Mouse (Mus musculus) embryonic facial prominence, embryonic 15.5 days (tissue): Measurements from ENCODE around the gene Yif1b. TPM values are rescaled to one million over a fixed set of nuclear protein-coding genes. Genes with fewer than 3 reads are reported as not detected.

Experiments
- ATAC-seq: fragments of 200-750 bp; cut with Nextera tagmentation; 2 replicates; pipeline ENCODE4 v1.8.0; 2017; ENCODE audit warnings: low read depth, moderate TSS enrichment; ENCODE audit not compliant: insufficient number of reproducible peaks, low FRiP score, low TSS enrichment
- H3K27ac ChIP-seq: fragments of 300-500 bp; sonication (generic); replicated peaks from 2 replicates; pipeline ENCODE4 v1.5.1; 2015; ENCODE audit warnings: mild to moderate bottlenecking, inconsistent platforms
- H3K27me3 ChIP-seq: fragments of 300-500 bp; sonication (generic); 2 replicates; pipeline ENCODE4 v1.6.1; 2015; ENCODE audit warnings: inconsistent platforms
- H3K36me3 ChIP-seq: fragments of 300-500 bp; sonication (generic); 2 replicates; pipeline ENCODE4 v1.6.1; 2015; ENCODE audit warnings: mild to moderate bottlenecking, inconsistent platforms
- H3K4me1 ChIP-seq: fragments of 300-500 bp; sonication (generic); 2 replicates; pipeline ENCODE4 v1.6.1; 2015; ENCODE audit warnings: inconsistent platforms
- H3K4me2 ChIP-seq: fragments of 300-500 bp; sonication (generic); replicated peaks from 2 replicates; pipeline ENCODE4 v1.6.1; 2015; ENCODE audit warnings: mild to moderate bottlenecking, inconsistent platforms
- H3K4me3 ChIP-seq: fragments of 300-500 bp; sonication (generic); replicated peaks from 2 replicates; pipeline ENCODE4 v1.5.1; 2015; ENCODE audit warnings: mild to moderate bottlenecking, inconsistent platforms
- H3K9ac ChIP-seq: fragments of 300-500 bp; sonication (generic); 2 replicates; pipeline ENCODE4 v1.6.1; 2015; ENCODE audit warnings: inconsistent platforms
- H3K9me3 ChIP-seq: fragments of 300-500 bp; sonication (generic); replicated peaks from 2 replicates; pipeline ENCODE4 v1.6.1; 2016; ENCODE audit warnings: inconsistent platforms
- WGBS: fragments of 180-500 bp; shearing (Covaris S2); methylation state at CpG from one replicate; pipeline ENCODE4 v1.1.7; 2015; 5-methylcytosine and 5-hydroxymethylcytosine counted together
- polyA plus RNA-seq: library from polyadenylated mRNA; unstranded; fragments of >200 nt; fragmentation: Nextera tagmentation; extraction: Ambion mirVana; gene quantifications from 2 replicates; pipeline ENCODE4 v1.2.1, GENCODE M21; 2015

Yif1b gene
- polyA plus RNA-seq, 1 experiment from 2014 or later, result 121 TPM

GRCm38 (mm10) chr7:29293131-29294065, 55.3 kb downstream of the Yif1b start:
- H3K36me3 ChIP-seq, result no peaks in the 10 kb centered on the region
- H3K4me3 ChIP-seq, result no peak overlapping the region
- no peak overlapping the region for H3K4me2 ChIP-seq
- H3K27ac ChIP-seq, result no peak overlapping the region
- no peak overlapping the region for H3K9ac ChIP-seq
- ATAC-seq, result no peak
- no peaks in the 10 kb centered on the region for H3K27me3 ChIP-seq
- peaks cover 50% of the 10 kb centered on the region for H3K4me1 ChIP-seq
- no peaks in the 10 kb centered on the region for H3K9me3 ChIP-seq
- 38% methylated on average over 19 of the region's 19 CpGs for WGBS

- 69% methylated on average over 13 of the region's 13 CpGs for WGBS
- no peak for ATAC-seq
- Histone ChIP-seq H3K27me3 (no peaks in the 10 kb centered on the region), H3K9me3 (no peaks in the 10 kb centered on the region), H3K9ac (no peak overlapping the region), H3K4me2 (no peak overlapping the region), H3K36me3 (no peaks in the 10 kb centered on the region), H3K27ac (no peak overlapping the region), H3K4me3 (no peak overlapping the region), H3K4me1 (peaks cover 42% of the 10 kb centered on the region)
Observed at GRCm38 (mm10) chr7:29294111-29294761, 56.1 kb downstream of the Yif1b start.

GRCm38 (mm10) chr7:29295861-29296647, 57.9 kb downstream of the Yif1b start:
- Histone ChIP-seq H3K36me3 (no peaks in the 10 kb centered on the region), H3K4me2 (no peak overlapping the region), H3K27ac (no peak overlapping the region), H3K9me3 (no peaks in the 10 kb centered on the region), H3K27me3 (no peaks in the 10 kb centered on the region), H3K4me3 (no peak overlapping the region), H3K4me1 (peaks cover 26% of the 10 kb centered on the region), H3K9ac (no peak overlapping the region)
- no peak for ATAC-seq
- 81% methylated on average over 24 of the region's 24 CpGs for WGBS

- Histone ChIP-seq H3K36me3 (no peaks in the 10 kb centered on the region), H3K27me3 (no peaks in the 10 kb centered on the region), H3K9me3 (no peaks in the 10 kb centered on the region), H3K9ac (no peak overlapping the region), H3K4me2 (no peak overlapping the region), H3K27ac (no peak overlapping the region), H3K4me1 (peaks cover 20% of the 10 kb centered on the region), H3K4me3 (no peak overlapping the region)
- WGBS, result 9% methylated on average over 10 of the region's 10 CpGs
- no peak for ATAC-seq
Observed at GRCm38 (mm10) chr7:29296998-29297397, 58.9 kb downstream of the Yif1b start.

Other genes with a start within 250 kb of the Yif1b start
- 8.0 and 10.6 TPM in 2 replicates for gene Ryr1, start 113.2 kb upstream of the Yif1b start, polyA plus RNA-seq
- 0.63 and 0.95 TPM in 2 replicates for gene Rasgrp4, start 103.5 kb upstream of the Yif1b start, polyA plus RNA-seq
- 22.8 and 24.6 TPM in 2 replicates for gene Fam98c, start 82.1 kb upstream of the Yif1b start, polyA plus RNA-seq
- gene Ggn, start 68.1 kb upstream of the Yif1b start, polyA plus RNA-seq, result 0.51 and 0.69 TPM in 2 replicates
- 2.5 and 3.3 TPM in 2 replicates for gene Spred3, start 67.9 kb upstream of the Yif1b start, polyA plus RNA-seq
- gene Psmd8, start 57.6 kb upstream of the Yif1b start, polyA plus RNA-seq, result 259 and 275 TPM in 2 replicates
- gene Catsperg1, start 24.3 kb upstream of the Yif1b start, polyA plus RNA-seq, result 1.1 and 1.3 TPM in 2 replicates
- 3.3 and 4.2 TPM in 2 replicates for gene Kcnk6, start 5.8 kb upstream of the Yif1b start, polyA plus RNA-seq
- gene 2200002D01Rik, start 10.1 kb downstream of the Yif1b start, polyA plus RNA-seq, result 11.5 and 12.2 TPM in 2 replicates
- gene Spint2, start 43.6 kb downstream of the Yif1b start, polyA plus RNA-seq, result 212 and 261 TPM in 2 replicates
- gene Ppp1r14a, start 51.0 kb downstream of the Yif1b start, polyA plus RNA-seq, result 17.3 and 18.1 TPM in 2 replicates
- gene Dpf1, start 65.6 kb downstream of the Yif1b start, polyA plus RNA-seq, result 14.4 and 20.4 TPM in 2 replicates